Mouse (Mus musculus): ENCODE data around the gene Babam2. TPM values are rescaled to one million over a fixed set of nuclear protein-coding genes. Genes with fewer than 3 reads are reported as not detected.
"Not testable (repeated sequence)": the region's sequence is repeated elsewhere in the genome, so short reads cannot be mapped to it uniquely, and the experiment has no call there.

Gene Babam2
- polyA plus RNA-seq, 1 experiment from 2014 or later, result 45.6 TPM

DNA sequence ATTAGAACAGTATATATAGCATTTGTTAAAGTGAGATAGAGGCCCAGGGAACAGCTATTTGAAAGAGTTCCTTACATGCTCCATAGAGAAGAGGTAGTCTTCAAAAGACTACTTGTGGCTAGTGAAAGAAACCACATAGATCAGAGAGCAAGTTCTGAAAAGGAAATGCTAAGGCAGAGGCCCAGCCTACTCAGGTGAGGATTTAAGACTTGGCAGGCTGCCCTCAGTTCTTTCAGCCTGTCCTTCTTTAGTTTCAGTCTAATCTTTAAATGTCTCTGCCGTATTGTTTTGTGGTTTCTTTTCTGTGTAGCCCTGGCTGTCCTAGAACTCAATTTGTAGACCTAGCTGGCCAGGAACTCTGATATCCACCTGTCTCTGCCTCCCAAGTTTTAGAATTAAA, 134.1 kb downstream of the Babam2 start:
- Histone ChIP-seq H3K4me1 (replicated peaks) (peaks cover 7% of the 10 kb centered on the region; the same call in 1 of the 2 replicates), H3K4me3 (no peak overlapping the region), H3K27me3 (replicated peaks) (no peaks in the 10 kb centered on the region), H3K9ac (no peak overlapping the region), H3K27ac (ENCODE audit: poor library complexity, severe bottlenecking) (no peak overlapping the region), H3K36me3 (no peaks in the 10 kb centered on the region), H3K4me2 (no peak overlapping the region), H3K9me3 (replicated peaks) (no peaks in the 10 kb centered on the region)
- no peak for ATAC-seq (ENCODE audit: insufficient number of reproducible peaks, low FRiP score)
- WGBS, result 60% methylated on average over 1 of the region's 1 CpGs

- H3K9ac ChIP-seq, result no peak overlapping the region
- 59% methylated on average over 2 of the region's 2 CpGs for WGBS
- no peaks in the 10 kb centered on the region; the same call in 1 of the 2 replicates for H3K9me3 ChIP-seq (replicated peaks)
- 0 out of 2 replicates have a peak, but pooled peaks cover 2% of the 10 kb centered on the region for H3K36me3 ChIP-seq
- ATAC-seq (ENCODE audit: insufficient number of reproducible peaks, low FRiP score), result no peak
- no peak overlapping the region for H3K4me2 ChIP-seq
- H3K27me3 ChIP-seq (replicated peaks), result no peaks in the 10 kb centered on the region
- H3K27ac ChIP-seq (ENCODE audit: poor library complexity, severe bottlenecking), result no peak overlapping the region
- H3K4me1 ChIP-seq (replicated peaks), result peaks cover 10% of the 10 kb centered on the region
- no peak overlapping the region for H3K4me3 ChIP-seq
These were observed 138.2 kb downstream of the Babam2 start for GRCm38 (mm10) chr5:31835691-31836090.

DNA sequence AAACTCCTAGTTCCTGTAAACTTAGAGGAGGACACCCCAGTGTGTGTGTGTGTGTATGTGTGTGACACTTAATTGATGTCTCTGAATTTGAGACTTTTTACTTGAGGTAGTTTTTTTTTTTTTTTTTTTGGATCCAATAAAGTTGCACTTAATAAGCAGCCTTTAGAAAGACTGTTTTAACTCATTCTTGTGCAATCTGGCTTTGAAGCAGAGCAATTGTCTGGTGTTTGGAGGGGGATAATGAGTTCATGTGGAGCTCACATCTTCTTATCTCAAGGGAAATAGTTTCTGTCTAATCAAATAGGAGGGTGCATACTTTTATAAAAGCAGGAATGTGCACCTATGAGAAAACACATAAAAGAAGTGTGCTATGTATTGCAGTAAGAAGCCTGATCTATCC, 142.5 kb downstream of the Babam2 start:
- no peak overlapping the region for H3K9ac ChIP-seq
- no peak overlapping the region for H3K4me2 ChIP-seq
- no peak for ATAC-seq (ENCODE audit: insufficient number of reproducible peaks, low FRiP score)
- peaks cover 10% of the 10 kb centered on the region for H3K4me1 ChIP-seq (replicated peaks)
- 0 out of 2 replicates have a peak, but pooled peaks cover 2% of the 10 kb centered on the region for H3K36me3 ChIP-seq
- H3K4me3 ChIP-seq, result no peak overlapping the region
- no peaks in the 10 kb centered on the region; the same call in 1 of the 2 replicates for H3K9me3 ChIP-seq (replicated peaks)
- H3K27ac ChIP-seq (ENCODE audit: poor library complexity, severe bottlenecking), result no peak overlapping the region
- H3K27me3 ChIP-seq (replicated peaks), result no peaks in the 10 kb centered on the region

DNA sequence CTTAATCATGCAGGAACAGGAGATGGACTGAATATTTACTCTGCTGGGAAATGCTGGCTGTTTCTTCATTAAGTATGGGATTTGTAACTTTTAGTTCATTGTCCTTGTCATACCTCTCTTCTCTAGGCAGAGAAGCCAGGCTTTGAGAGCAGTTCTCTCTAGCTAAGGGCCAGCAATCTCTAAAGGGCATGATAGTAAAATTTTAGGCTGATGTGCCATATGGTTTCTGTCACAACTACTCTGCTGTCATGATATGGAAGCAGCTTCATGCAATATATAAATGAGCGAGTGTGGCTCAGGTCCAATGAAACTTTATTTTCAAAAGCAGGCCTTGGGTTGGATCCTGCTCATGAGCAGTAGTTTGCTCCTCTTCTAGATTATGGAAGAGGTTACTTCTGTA, 142.9 kb downstream of the Babam2 start:
- WGBS, result 65% methylated on average over 1 of the region's 1 CpGs

GRCm38 (mm10) chr5:31844856-31845255, 147.4 kb downstream of the Babam2 start:
- ATAC-seq (ENCODE audit: insufficient number of reproducible peaks, low FRiP score), result no peak

More for the DNA sequence above, 142.9 kb downstream of the Babam2 start:
- no peak overlapping the region for H3K4me2 ChIP-seq
- ATAC-seq (ENCODE audit: insufficient number of reproducible peaks, low FRiP score), result no peak
- H3K27me3 ChIP-seq (replicated peaks), result no peaks in the 10 kb centered on the region
- H3K27ac ChIP-seq (ENCODE audit: poor library complexity, severe bottlenecking), result no peak overlapping the region
- no peak overlapping the region for H3K9ac ChIP-seq
- no peak overlapping the region for H3K4me3 ChIP-seq
- H3K36me3 ChIP-seq, result 0 out of 2 replicates have a peak, but pooled peaks cover 2% of the 10 kb centered on the region
- peaks cover 10% of the 10 kb centered on the region for H3K4me1 ChIP-seq (replicated peaks)
- no peaks in the 10 kb centered on the region; the same call in 1 of the 2 replicates for H3K9me3 ChIP-seq (replicated peaks)

DNA sequence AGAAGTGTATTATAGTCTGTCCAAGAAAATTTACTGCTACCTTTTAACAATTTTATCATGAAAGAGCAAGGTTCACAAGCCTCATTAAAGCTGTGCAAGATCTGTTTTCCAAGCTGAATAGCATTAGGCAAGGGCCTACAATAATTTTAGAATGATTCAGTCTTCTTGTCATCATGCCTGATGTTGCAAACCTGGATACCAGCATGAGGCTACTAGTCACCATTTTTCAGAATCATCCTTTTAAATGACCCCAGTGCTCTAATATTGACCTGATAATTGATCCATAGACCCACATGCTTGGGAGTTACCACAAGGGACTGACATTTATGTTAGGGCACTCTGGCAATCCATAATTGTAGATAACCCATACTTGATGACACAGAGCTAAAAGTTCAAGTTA, 149.5 kb downstream of the Babam2 start:
- Histone ChIP-seq H3K9me3 (replicated peaks) (no peaks in the 10 kb centered on the region; the same call in 1 of the 2 replicates), H3K27ac (ENCODE audit: poor library complexity, severe bottlenecking) (no peak overlapping the region), H3K4me2 (no peak overlapping the region), H3K9ac (no peak overlapping the region), H3K27me3 (replicated peaks) (no peaks in the 10 kb centered on the region), H3K36me3 (no peaks in the 10 kb centered on the region), H3K4me3 (no peak overlapping the region), H3K4me1 (replicated peaks) (no peaks in the 10 kb centered on the region)
- ATAC-seq (ENCODE audit: insufficient number of reproducible peaks, low FRiP score), result no peak

More at GRCm38 (mm10) chr5:31844856-31845255, 147.4 kb downstream of the Babam2 start:
- Histone ChIP-seq H3K27me3 (replicated peaks) (no peaks in the 10 kb centered on the region), H3K9ac (no peak overlapping the region), H3K36me3 (no peaks in the 10 kb centered on the region), H3K27ac (ENCODE audit: poor library complexity, severe bottlenecking) (no peak overlapping the region), H3K4me2 (no peak overlapping the region), H3K4me1 (replicated peaks) (no peaks in the 10 kb centered on the region), H3K9me3 (replicated peaks) (no peaks in the 10 kb centered on the region), H3K4me3 (no peak overlapping the region)
- 86% methylated on average over 3 of the region's 3 CpGs for WGBS

- ATAC-seq (ENCODE audit: insufficient number of reproducible peaks, low FRiP score), result no peak
- Histone ChIP-seq H3K27ac (ENCODE audit: poor library complexity, severe bottlenecking) (no peak overlapping the region), H3K4me2 (no peak overlapping the region), H3K27me3 (replicated peaks) (no peaks in the 10 kb centered on the region), H3K36me3 (no peaks in the 10 kb centered on the region), H3K4me3 (no peak overlapping the region), H3K4me1 (replicated peaks) (no peaks in the 10 kb centered on the region), H3K9ac (no peak overlapping the region), H3K9me3 (replicated peaks) (no peaks in the 10 kb centered on the region; the same call in 1 of the 2 replicates)
These were observed 151.5 kb downstream of the Babam2 start for GRCm38 (mm10) chr5:31848995-31849394.

DNA sequence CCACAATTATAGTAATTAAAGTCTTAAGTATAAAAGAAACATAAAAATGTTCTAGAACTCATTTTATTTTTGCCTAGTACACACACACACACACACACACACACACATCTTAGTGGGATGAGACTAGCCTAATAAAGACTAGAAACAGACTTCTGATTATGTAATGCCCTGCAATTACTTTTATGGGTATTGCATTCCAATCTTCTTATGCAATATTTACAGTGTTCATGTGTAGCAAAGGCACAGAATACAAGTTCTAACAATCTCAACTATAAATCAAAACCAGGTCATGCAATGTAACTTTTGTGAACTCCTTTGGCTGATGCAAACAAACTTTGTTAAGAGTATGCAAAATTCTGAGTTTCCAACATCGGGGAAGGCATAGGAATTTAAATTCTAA, 155.3 kb downstream of the Babam2 start:
- no peaks in the 10 kb centered on the region; the same call in 1 of the 2 replicates for H3K9me3 ChIP-seq (replicated peaks)
- 89% methylated on average over 1 of the region's 1 CpGs for WGBS
- no peaks in the 10 kb centered on the region for H3K36me3 ChIP-seq
- H3K27ac ChIP-seq (ENCODE audit: poor library complexity, severe bottlenecking), result no peak overlapping the region
- no peaks in the 10 kb centered on the region for H3K4me1 ChIP-seq (replicated peaks)
- no peak overlapping the region for H3K4me3 ChIP-seq
- H3K27me3 ChIP-seq (replicated peaks), result no peaks in the 10 kb centered on the region
- no peak overlapping the region for H3K4me2 ChIP-seq
- no peak overlapping the region for H3K9ac ChIP-seq
- ATAC-seq (ENCODE audit: insufficient number of reproducible peaks, low FRiP score), result no peak

DNA sequence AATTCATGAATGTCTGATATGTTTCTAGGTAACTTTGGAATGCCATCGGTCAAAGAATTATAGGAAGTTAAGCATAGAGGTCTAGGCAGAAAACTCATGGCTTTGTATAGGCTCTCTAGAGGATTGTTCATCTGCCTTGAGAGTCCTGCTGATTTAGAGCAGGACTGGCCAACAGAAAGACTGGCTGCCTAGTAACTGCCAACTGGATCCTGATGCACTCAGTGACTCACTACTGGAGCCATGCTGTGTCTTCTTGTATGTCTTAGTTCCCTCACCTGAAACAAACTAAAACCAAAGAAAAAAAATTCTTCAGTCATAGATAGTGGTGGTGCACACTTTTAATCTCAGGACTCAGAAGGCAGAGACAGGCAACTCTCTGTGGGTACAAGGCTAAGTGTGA, 156.3 kb downstream of the Babam2 start:
- no peaks in the 10 kb centered on the region for H3K27me3 ChIP-seq (replicated peaks)
- 92% methylated on average over 1 of the region's 1 CpGs for WGBS
- no peak overlapping the region for H3K9ac ChIP-seq

DNA sequence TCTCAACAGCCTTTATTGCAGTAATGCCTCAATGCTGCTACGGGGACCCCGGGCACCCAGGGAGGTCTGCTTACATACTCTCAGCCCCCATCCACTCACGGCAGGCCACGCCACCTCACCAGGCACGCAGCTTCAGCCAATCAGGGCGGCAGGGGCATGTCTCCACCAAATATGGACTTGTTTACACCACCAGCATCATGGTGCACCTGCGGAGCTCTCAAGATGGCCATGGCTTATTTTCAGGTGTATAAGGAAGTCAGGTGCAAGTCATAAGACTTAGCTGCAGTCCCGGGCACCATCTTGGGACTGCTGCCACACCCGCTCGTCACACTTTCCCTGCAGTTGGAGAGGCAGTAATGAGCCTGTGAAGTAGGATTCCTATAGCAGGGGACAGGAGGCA, 161.4 kb downstream of the Babam2 start:
- not testable (repeated sequence) for H3K36me3 ChIP-seq; H3K4me2 ChIP-seq; H3K4me1 ChIP-seq (replicated peaks); H3K9ac ChIP-seq; ATAC-seq (ENCODE audit: insufficient number of reproducible peaks, low FRiP score); H3K9me3 ChIP-seq (replicated peaks); H3K27ac ChIP-seq (ENCODE audit: poor library complexity, severe bottlenecking); H3K27me3 ChIP-seq (replicated peaks); H3K4me3 ChIP-seq
- WGBS, result 83% methylated on average over 10 of the region's 10 CpGs

More for the DNA sequence above, 156.3 kb downstream of the Babam2 start:
- Histone ChIP-seq H3K27ac (ENCODE audit: poor library complexity, severe bottlenecking) (no peak overlapping the region), H3K36me3 (no peaks in the 10 kb centered on the region), H3K4me2 (no peak overlapping the region), H3K4me3 (no peak overlapping the region), H3K9me3 (replicated peaks) (no peaks in the 10 kb centered on the region; the same call in 1 of the 2 replicates), H3K4me1 (replicated peaks) (no peaks in the 10 kb centered on the region)
- no peak for ATAC-seq (ENCODE audit: insufficient number of reproducible peaks, low FRiP score)

- no peak overlapping the region for H3K4me2 ChIP-seq
- no peaks in the 10 kb centered on the region for H3K36me3 ChIP-seq
- 52% methylated on average over 1 of the region's 1 CpGs for WGBS
- H3K9me3 ChIP-seq (replicated peaks), result no peaks in the 10 kb centered on the region
- H3K27me3 ChIP-seq (replicated peaks), result no peaks in the 10 kb centered on the region
- no peak overlapping the region for H3K27ac ChIP-seq (ENCODE audit: poor library complexity, severe bottlenecking)
- H3K4me1 ChIP-seq (replicated peaks), result peaks cover under 1% of the 10 kb centered on the region; the same call in 1 of the 2 replicates
- no peak for ATAC-seq (ENCODE audit: insufficient number of reproducible peaks, low FRiP score)
- no peak overlapping the region for H3K9ac ChIP-seq
- no peak overlapping the region for H3K4me3 ChIP-seq
These were observed 162.9 kb downstream of the Babam2 start for GRCm38 (mm10) chr5:31860426-31860825.

All from heart, embryonic 12.5 days (tissue).